Mouse (Mus musculus): Measurements from ENCODE around the gene 1700003H04Rik.

DNA sequence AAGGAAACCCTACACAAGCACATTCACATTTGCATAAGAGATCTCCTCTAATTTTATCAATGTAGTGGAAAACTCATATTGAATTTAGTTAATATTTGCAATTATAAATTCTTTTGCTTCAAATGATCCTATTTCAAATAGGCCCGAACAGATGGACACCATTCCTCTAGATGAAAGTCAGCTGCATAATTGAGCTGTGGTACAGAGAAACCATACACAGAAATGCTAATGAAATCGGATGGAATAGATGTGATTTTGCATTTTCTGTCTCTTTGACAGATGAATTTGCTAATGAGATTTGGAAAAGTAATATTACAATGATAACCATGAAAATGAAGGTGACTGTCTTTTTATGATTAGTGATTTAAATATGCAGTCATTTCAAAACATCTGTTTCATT, 62.1 kb downstream of the 1700003H04Rik start:
- TF ChIP-seq CTCF (IDR thresholded peaks at IDR 0.05; ENCODE audit: low read depth) = no peak
- no peak for TF ChIP-seq EP300 (IDR thresholded peaks at IDR 0.05; ENCODE audit: low read depth)
